Mouse (Mus musculus): Measurements from ENCODE around the gene Zfp598.
"Not testable (repeated sequence)": the region's sequence is repeated elsewhere in the genome, so short reads cannot be mapped to it uniquely, and the experiment has no call there.

The Zfp598 gene

GRCm38 (mm10) chr17:24646381-24646780 is 23.1 kb upstream of the Zfp598 start:
- no peak for DNase-seq (ENCODE audit: low spot score in 2 of 2)

- DNase-seq (ENCODE audit: low spot score in 2 of 2), result no peak
Measured at GRCm38 (mm10) chr17:24647493-24647892, 22.0 kb upstream of the Zfp598 start.

GRCm38 (mm10) chr17:24648731-24649377 is 20.6 kb upstream of the Zfp598 start:
- no peak for DNase-seq (ENCODE audit: low spot score in 2 of 2)

GRCm38 (mm10) chr17:24649581-24650069 is 19.9 kb upstream of the Zfp598 start:
- no peak for DNase-seq (ENCODE audit: low spot score in 2 of 2)

GRCm38 (mm10) chr17:24650070-24650616 is 19.3 kb upstream of the Zfp598 start, which contains the start of gene Slc9a3r2:
Gene Slc9a3r2 (minus strand): TSS chr17:24650327.
- no peak for DNase-seq (ENCODE audit: low spot score in 2 of 2)

GRCm38 (mm10) chr17:24650766-24651165 is 18.7 kb upstream of the Zfp598 start:
- DNase-seq (ENCODE audit: low spot score in 2 of 2), result no peak

- DNase-seq (ENCODE audit: low spot score in 2 of 2), result no peak
Measured at GRCm38 (mm10) chr17:24651835-24652234, 17.7 kb upstream of the Zfp598 start.

- DNase-seq (ENCODE audit: low spot score in 2 of 2), result peak; percentile 39 to 51
Measured at GRCm38 (mm10) chr17:24653967-24654710, 15.3 kb upstream of the Zfp598 start.

GRCm38 (mm10) chr17:24654969-24655368 is 14.5 kb upstream of the Zfp598 start:
- no peak for DNase-seq (ENCODE audit: low spot score in 2 of 2)

- DNase-seq (ENCODE audit: low spot score in 2 of 2), result no peak
Measured at GRCm38 (mm10) chr17:24658017-24658758, 11.3 kb upstream of the Zfp598 start, which contains the start of gene Npw. Gene Npw (minus strand): TSS chr17:24658457.

- DNase-seq (ENCODE audit: low spot score in 2 of 2), result not testable (repeated sequence)
Measured at GRCm38 (mm10) chr17:24667011-24667410, 2.5 kb upstream of the Zfp598 start.

- peak in 1 of 2 experiments; percentile 46 for DNase-seq (ENCODE audit: low spot score in 2 of 2)
Measured at GRCm38 (mm10) chr17:24667416-24667815, 2.1 kb upstream of the Zfp598 start.

- DNase-seq (ENCODE audit: low spot score in 2 of 2), result not testable (repeated sequence)
Measured at GRCm38 (mm10) chr17:24669214-24669544, 308 bp upstream of the Zfp598 start.

- no peak for DNase-seq (ENCODE audit: low spot score in 2 of 2)
Measured at GRCm38 (mm10) chr17:24670246-24670844, 858 bp downstream of the Zfp598 start.

- DNase-seq (ENCODE audit: low spot score in 2 of 2), result no peak
Measured at GRCm38 (mm10) chr17:24671346-24671745, 1.9 kb downstream of the Zfp598 start.

GRCm38 (mm10) chr17:24672141-24672540 is 2.7 kb downstream of the Zfp598 start:
- no peak for DNase-seq (ENCODE audit: low spot score in 2 of 2)

- DNase-seq (ENCODE audit: low spot score in 2 of 2), result peak; percentile 54 to 72
Measured at GRCm38 (mm10) chr17:24674277-24674676, 4.8 kb downstream of the Zfp598 start.

GRCm38 (mm10) chr17:24676187-24676586 is 6.7 kb downstream of the Zfp598 start:
- peak; percentile 38 to 78 for DNase-seq (ENCODE audit: low spot score in 2 of 2)

- DNase-seq (ENCODE audit: low spot score in 2 of 2), result no peak
Measured at GRCm38 (mm10) chr17:24676877-24677276, 7.4 kb downstream of the Zfp598 start.

GRCm38 (mm10) chr17:24677500-24678080 is 8.1 kb downstream of the Zfp598 start:
- DNase-seq (ENCODE audit: low spot score in 2 of 2), result no peak

- DNase-seq (ENCODE audit: low spot score in 2 of 2), result no peak
Measured at GRCm38 (mm10) chr17:24686514-24686913, 17.0 kb downstream of the Zfp598 start.

All from frontal cortex, postnatal 36 days (tissue).